Mouse (Mus musculus) liver, postnatal 0 days (tissue): Measurements from ENCODE around the gene Il4ra. TPM values are rescaled to one million over a fixed set of nuclear protein-coding genes. Genes with fewer than 3 reads are reported as not detected.

Experiments
- ATAC-seq: fragments of 200-750 bp; cut with Nextera tagmentation; 2 replicates; pipeline ENCODE4 v1.8.0; 2017; ENCODE audit warnings: mild to moderate bottlenecking, moderate library complexity
- DNase-seq: peaks from one replicate; pipeline ENCODE4 v3.0.0-alpha.2; 2016
- H3K27ac ChIP-seq: fragments of 300-500 bp; sonication (generic); 2 replicates; pipeline ENCODE4 v1.5.1; 2014; ENCODE audit warnings: antibody characterized with exemption, moderate library complexity, mild to moderate bottlenecking, low read depth
- H3K27me3 ChIP-seq: fragments of 300-500 bp; sonication (generic); 2 replicates; pipeline ENCODE4 v1.6.1; 2014; ENCODE audit warnings: low read length, control low read depth, mixed read lengths; ENCODE audit not compliant: insufficient read depth
- H3K36me3 ChIP-seq: fragments of 300-500 bp; sonication (generic); replicated peaks from 2 replicates; pipeline ENCODE4 v1.6.1; 2014; ENCODE audit warnings: mild to moderate bottlenecking, control low read depth, low read length, moderate library complexity, mixed read lengths; ENCODE audit not compliant: insufficient read depth
- H3K4me1 ChIP-seq: fragments of 300-500 bp; sonication (generic); 2 replicates; pipeline ENCODE4 v1.6.1; 2014; ENCODE audit warnings: antibody characterized with exemption, mild to moderate bottlenecking, control low read depth; ENCODE audit not compliant: insufficient read depth
- H3K4me2 ChIP-seq: fragments of 300-500 bp; sonication (generic); 2 replicates; pipeline ENCODE4 v1.6.1; 2014; ENCODE audit warnings: low read depth, mild to moderate bottlenecking, low read length, moderate library complexity, mixed read lengths
- H3K4me3 ChIP-seq: fragments of 300-500 bp; sonication (generic); 2 replicates; pipeline ENCODE4 v1.5.1; 2014; ENCODE audit warnings: low read depth, low read length
- H3K9ac ChIP-seq: fragments of 300-500 bp; sonication (generic); replicated peaks from 2 replicates; pipeline ENCODE4 v1.6.1; 2014; ENCODE audit warnings: mild to moderate bottlenecking, moderate library complexity
- H3K9me3 ChIP-seq: fragments of 300-500 bp; sonication (generic); 2 replicates; pipeline ENCODE4 v1.6.1; 2016; ENCODE audit warnings: mild to moderate bottlenecking, control low read depth, low read length, mixed read lengths
- CTCF ChIP-seq: sonication (generic); IDR thresholded peaks from 2 replicates; pipeline ENCODE4 v1.5.1; 2016; ENCODE audit warnings: antibody characterized with exemption, low read depth
- EP300 ChIP-seq: IDR thresholded peaks from 2 replicates; pipeline ENCODE4 v1.6.1; 2016; ENCODE audit warnings: antibody characterized with exemption, low read depth, mild to moderate bottlenecking
- WGBS: fragments of 180-500 bp; shearing (Covaris S2); extraction: QIAGEN DNeasy Blood & Tissue Kit; methylation state at CpG from one replicate; pipeline ENCODE4 v1.1.7; 2014; ENCODE audit not compliant: insufficient replicate concordance; 5-methylcytosine and 5-hydroxymethylcytosine counted together
- polyA plus RNA-seq: library from polyadenylated mRNA; unstranded; fragments of >200 nt; fragmentation: Nextera tagmentation; extraction: Ambion mirVana; gene quantifications from 2 replicates; pipeline ENCODE4 v1.2.1, GENCODE M21; 2015

Gene Il4ra
- polyA plus RNA-seq, 1 experiment from 2014 or later = 9.5 TPM

GRCm38 (mm10) chr7:125527186-125527585, 24.7 kb upstream of the Il4ra start:
- no peak for TF ChIP-seq CTCF
- TF ChIP-seq EP300 = no peak
- Histone ChIP-seq H3K4me2 (no peak overlapping the region), H3K27me3 (no peaks in the 10 kb centered on the region), H3K27ac (no peak overlapping the region), H3K4me1 (peaks cover 10% of the 10 kb centered on the region), H3K36me3 (no peaks in the 10 kb centered on the region), H3K9ac (no peak overlapping the region), H3K4me3 (no peak overlapping the region), H3K9me3 (no peaks in the 10 kb centered on the region)
- DNase-seq = no peak
- ATAC-seq = no peak
- WGBS = 84% methylated on average over 6 of the region's 6 CpGs

GRCm38 (mm10) chr7:125527901-125528580, 23.9 kb upstream of the Il4ra start:
- no peaks in the 10 kb centered on the region for H3K27me3 ChIP-seq
- WGBS = 83% methylated on average over 9 of the region's 9 CpGs
- ATAC-seq (no peak), DNase-seq (no peak)
- peaks cover 5% of the 10 kb centered on the region for H3K4me1 ChIP-seq
- no peak overlapping the region for H3K9ac ChIP-seq
- H3K9me3 ChIP-seq = no peaks in the 10 kb centered on the region
- no peak overlapping the region for H3K27ac ChIP-seq
- TF ChIP-seq EP300 = no peak
- TF ChIP-seq CTCF = no peak
- H3K36me3 ChIP-seq = no peaks in the 10 kb centered on the region
- no peak overlapping the region for H3K4me2 ChIP-seq
- H3K4me3 ChIP-seq = no peak overlapping the region

- H3K9me3 ChIP-seq = peaks cover 3% of the 10 kb centered on the region
- ATAC-seq = no peak
- H3K4me1 ChIP-seq = peaks cover 10% of the 10 kb centered on the region
- H3K36me3 ChIP-seq = no peaks in the 10 kb centered on the region
- DNase-seq = no peak
- H3K4me2 ChIP-seq = no peak overlapping the region
- no peak for TF ChIP-seq CTCF
- no peak; the same call in 1 of the 2 replicates for TF ChIP-seq EP300
- WGBS = 57% methylated on average over 3 of the region's 3 CpGs
- no peak overlapping the region for H3K4me3 ChIP-seq
- H3K27ac ChIP-seq = no peak overlapping the region
- H3K27me3 ChIP-seq = no peaks in the 10 kb centered on the region
- H3K9ac ChIP-seq = no peak overlapping the region
Observed at GRCm38 (mm10) chr7:125539351-125539750, 12.6 kb upstream of the Il4ra start.

- Histone ChIP-seq H3K4me3 (no peak overlapping the region), H3K36me3 (no peaks in the 10 kb centered on the region), H3K27ac (0 out of 2 replicates have a peak overlapping the region, but pooled peaks have one; percentile 0), H3K9ac (no peak overlapping the region), H3K4me2 (no peak overlapping the region), H3K4me1 (peaks cover 10% of the 10 kb centered on the region), H3K27me3 (no peaks in the 10 kb centered on the region), H3K9me3 (no peaks in the 10 kb centered on the region)
- DNase-seq (no peak), ATAC-seq (no peak)
- WGBS = 53% methylated on average over 1 of the region's 1 CpGs
- TF ChIP-seq CTCF (no peak), EP300 (no peak)
Observed at GRCm38 (mm10) chr7:125541026-125541425, 10.9 kb upstream of the Il4ra start.

- DNase-seq = peak; percentile 30
- WGBS = 33% methylated on average over 2 of the region's 2 CpGs
- no peak overlapping the region for H3K4me2 ChIP-seq
- peak; percentile 45; the same call in 1 of the 2 replicates for ATAC-seq
- H3K36me3 ChIP-seq = no peaks in the 10 kb centered on the region
- H3K9ac ChIP-seq = no peak overlapping the region
- peak overlapping the region; percentile 30 for H3K27ac ChIP-seq
- no peak overlapping the region for H3K4me3 ChIP-seq
- H3K4me1 ChIP-seq = peaks cover 10% of the 10 kb centered on the region
- no peak for TF ChIP-seq CTCF
- TF ChIP-seq EP300 = no peak
- H3K27me3 ChIP-seq = no peaks in the 10 kb centered on the region
- H3K9me3 ChIP-seq = no peaks in the 10 kb centered on the region
Observed at GRCm38 (mm10) chr7:125541821-125542220, 10.1 kb upstream of the Il4ra start.

- Histone ChIP-seq H3K27me3 (no peaks in the 10 kb centered on the region), H3K36me3 (no peaks in the 10 kb centered on the region), H3K9me3 (no peaks in the 10 kb centered on the region), H3K9ac (no peak overlapping the region), H3K4me3 (no peak overlapping the region), H3K4me1 (peaks cover 10% of the 10 kb centered on the region), H3K27ac (peak overlapping the region; percentile 30), H3K4me2 (0 out of 2 replicates have a peak overlapping the region, but pooled peaks have one; percentile 0)
- peak; percentile 41; the same call in 1 of the 2 replicates for ATAC-seq
- 50% methylated on average over 11 of the region's 11 CpGs for WGBS
- TF ChIP-seq EP300 = no peak
- no peak for TF ChIP-seq CTCF
- peak; percentile 34 for DNase-seq
Observed at GRCm38 (mm10) chr7:125542335-125543050, 9.4 kb upstream of the Il4ra start.
